Mouse (Mus musculus) myocyte (in vitro differentiated cells): ENCODE data around the gene Celsr2. TPM values are rescaled to one million over a fixed set of nuclear protein-coding genes. Genes with fewer than 3 reads are reported as not detected.

Experiments
- H3K27me3 ChIP-seq: one replicate; pipeline ENCODE4 v1.6.1; 2011; ENCODE audit not compliant: control insufficient read depth, insufficient read depth, insufficient read length
- H3K36me3 ChIP-seq: one replicate; pipeline ENCODE4 v1.6.1; 2011; ENCODE audit not compliant: control insufficient read depth, insufficient read depth
- H3K4me2 ChIP-seq: one replicate; pipeline ENCODE4 v1.6.1; 2011; ENCODE audit warnings: low read depth, control low read depth
- H3K4me3 ChIP-seq: one replicate; pipeline ENCODE4 v1.5.1; 2011; ENCODE audit warnings: mild to moderate bottlenecking, control low read depth, moderate library complexity
- H3K79me2 ChIP-seq: one replicate; pipeline ENCODE4 v1.6.1; 2011; ENCODE audit not compliant: control insufficient read depth, insufficient read depth
- H3ac ChIP-seq: one replicate; pipeline ENCODE4 v1.6.1; 2011; ENCODE audit not compliant: control insufficient read depth, insufficient read length
- CEBPB ChIP-seq: IDR thresholded peaks from 2 replicates; pipeline ENCODE4 v1.6.1; 2011; ENCODE audit warnings: mild to moderate bottlenecking, moderate library complexity; ENCODE audit not compliant: poor library complexity, insufficient read depth, severe bottlenecking
- E2F4 ChIP-seq: IDR thresholded peaks from one replicate; pipeline ENCODE4 v1.6.1; 2011; ENCODE audit warnings: mild to moderate bottlenecking, control low read depth, moderate library complexity; ENCODE audit not compliant: insufficient read depth
- MAX ChIP-seq: IDR thresholded peaks from one replicate; pipeline ENCODE4 v1.6.1; 2011; ENCODE audit warnings: low read depth, mild to moderate bottlenecking, control low read depth
- MYOD1 ChIP-seq, 3 experiments: IDR thresholded peaks; one replicate each; pipeline ENCODE4 v1.6.1; 2011; ENCODE audit warnings: control low read depth in 2 of 3, low read depth in 2 of 3, mild to moderate bottlenecking in 2 of 3, moderate library complexity in 1 of 3; ENCODE audit not compliant: insufficient read length in 2 of 3, control insufficient read depth in 1 of 3
- MYOG ChIP-seq, 3 experiments: IDR thresholded peaks; one replicate each; pipeline ENCODE4 v1.6.1; 2011; ENCODE audit warnings: control low read depth in 2 of 3, low read depth in 2 of 3, mild to moderate bottlenecking in 2 of 3; ENCODE audit not compliant: insufficient read length in 2 of 3, control insufficient read depth in 1 of 3, insufficient read depth in 1 of 3
- POLR2A ChIP-seq: IDR thresholded peaks from one replicate; pipeline ENCODE4 v1.6.1; 2011; ENCODE audit warnings: low read depth, mild to moderate bottlenecking, control low read depth, moderate library complexity; ENCODE audit not compliant: insufficient read length
- POLR2AphosphoS2 ChIP-seq: IDR thresholded peaks from one replicate; pipeline ENCODE4 v1.6.1; 2011; ENCODE audit warnings: low read depth, control low read depth; ENCODE audit not compliant: insufficient read length
- REST ChIP-seq: IDR thresholded peaks from one replicate; pipeline ENCODE4 v1.6.1; 2011; ENCODE audit warnings: mild to moderate bottlenecking, control low read depth, moderate library complexity; ENCODE audit not compliant: insufficient read depth, insufficient read length
- SRF ChIP-seq: IDR thresholded peaks from one replicate; pipeline ENCODE4 v1.6.1; 2011; ENCODE audit warnings: low read depth; ENCODE audit not compliant: control insufficient read depth, insufficient read length
- TCF12 ChIP-seq: IDR thresholded peaks from one replicate; pipeline ENCODE4 v1.6.1; 2011; ENCODE audit warnings: mild to moderate bottlenecking, control low read depth; ENCODE audit not compliant: poor library complexity, insufficient read depth, severe bottlenecking
- TCF3 ChIP-seq: IDR thresholded peaks from one replicate; pipeline ENCODE4 v1.6.1; 2011; ENCODE audit warnings: low read depth, control low read depth; ENCODE audit not compliant: insufficient read length
- USF1 ChIP-seq: IDR thresholded peaks from one replicate; pipeline ENCODE4 v1.6.1; 2011; ENCODE audit warnings: low read depth, mild to moderate bottlenecking, control low read depth, moderate library complexity
- polyA plus RNA-seq: library from polyadenylated mRNA; unstranded; fragments of >200 nt; fragmentation: generic; extraction: Trizol; gene quantifications from one replicate; pipeline ENCODE4 v1.2.1, GENCODE M21; 2012; ENCODE audit warnings: missing spikeins

Gene Celsr2
- polyA plus RNA-seq, 1 experiment: not detected

DNA sequence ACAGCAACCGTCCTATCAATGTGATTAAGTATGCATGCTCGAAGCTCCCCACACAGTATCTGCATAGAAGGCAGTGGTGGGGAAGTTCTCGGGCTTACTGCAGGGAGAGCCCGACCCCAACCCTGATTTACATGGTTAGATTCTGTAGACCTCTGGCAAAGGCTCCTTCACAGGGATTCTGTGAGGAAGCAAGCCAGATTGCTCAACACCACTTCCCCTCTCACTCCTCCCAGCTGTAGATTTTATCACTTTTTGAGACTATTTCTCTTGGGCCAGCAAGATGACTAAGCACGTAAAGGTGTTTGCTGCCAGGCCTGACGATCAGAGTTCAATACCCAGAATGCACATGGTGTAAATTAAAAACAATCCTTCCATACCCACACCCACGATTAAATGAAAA is 69.5 kb downstream of the Celsr2 start:
- H3K36me3 ChIP-seq: no peaks in the 10 kb centered on the region
- H3K27me3 ChIP-seq: peaks cover 30% of the 10 kb centered on the region

DNA sequence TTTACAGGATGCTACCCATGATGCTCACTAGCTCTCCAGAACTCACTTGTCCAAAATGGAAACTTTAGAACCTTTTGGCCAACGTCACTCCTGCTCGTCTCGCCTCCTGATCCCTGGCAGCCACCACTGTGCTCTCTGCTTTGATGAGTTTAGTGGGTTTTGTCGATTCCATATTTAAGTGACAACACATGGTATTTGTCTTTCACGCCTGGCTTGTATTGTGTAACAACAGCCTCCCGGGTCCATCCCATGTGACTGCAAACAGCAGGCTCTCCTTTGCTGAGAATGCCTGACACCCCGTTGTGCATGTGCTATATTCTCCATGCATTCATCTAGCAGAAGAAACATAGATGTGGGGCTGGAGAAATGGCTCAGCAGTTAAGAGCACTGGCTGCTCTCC is 73.2 kb downstream of the Celsr2 start:
- Histone ChIP-seq H3K4me2 (no peak overlapping the region), H3K36me3 (no peaks in the 10 kb centered on the region), H3K4me3 (no peak overlapping the region), H3K27me3 (peaks cover 23% of the 10 kb centered on the region), H3K79me2 (no peaks in the 10 kb centered on the region), H3ac (no peak overlapping the region)
- TF ChIP-seq MYOD1 (IDR thresholded peaks at IDR 0.05; ENCODE audit: control insufficient read depth in 1 of 3, insufficient read length in 2 of 3, low read depth in 2 of 3) (no peak), CEBPB (no peak), SRF (no peak), USF1 (no peak), MYOG (IDR thresholded peaks at IDR 0.05; ENCODE audit: control insufficient read depth in 1 of 3, insufficient read depth in 1 of 3, insufficient read length in 2 of 3, low read depth in 2 of 3) (no peak)

More for the DNA sequence above, 69.5 kb downstream of the Celsr2 start:
- no peak overlapping the region for H3K4me2 ChIP-seq
- H3K79me2 ChIP-seq: no peaks in the 10 kb centered on the region
- H3K4me3 ChIP-seq: no peak overlapping the region
- H3ac ChIP-seq: no peak overlapping the region
- TF ChIP-seq SRF (no peak), MYOG (IDR thresholded peaks at IDR 0.05; ENCODE audit: control insufficient read depth in 1 of 3, insufficient read depth in 1 of 3, insufficient read length in 2 of 3, low read depth in 2 of 3) (no peak), MYOD1 (IDR thresholded peaks at IDR 0.05; ENCODE audit: control insufficient read depth in 1 of 3, insufficient read length in 2 of 3, low read depth in 2 of 3) (no peak), TCF12 (no peak), CEBPB (no peak), REST (no peak), POLR2A (no peak), MAX (no peak), E2F4 (no peak)

DNA sequence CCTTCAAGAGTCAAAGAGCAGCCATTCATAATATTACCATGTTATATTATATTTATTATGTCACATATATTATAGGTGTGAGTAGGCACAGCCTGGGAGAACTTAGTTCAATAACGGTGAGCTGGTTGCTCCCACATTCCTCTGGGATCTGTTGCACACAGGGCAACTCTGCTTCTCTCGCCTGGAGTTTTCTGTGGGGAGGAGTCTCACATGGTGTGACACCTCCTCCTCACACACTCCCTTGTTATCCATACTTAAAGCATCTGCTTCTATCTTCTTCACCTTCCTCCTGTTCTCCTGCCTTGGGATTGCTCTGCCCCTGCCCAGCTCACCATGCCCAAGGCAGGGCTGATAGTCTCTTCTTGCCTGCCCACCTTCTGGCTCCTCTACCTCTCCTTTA is 74.3 kb downstream of the Celsr2 start:
- Histone ChIP-seq H3K79me2 (no peaks in the 10 kb centered on the region), H3K4me3 (no peak overlapping the region), H3K27me3 (peaks cover 28% of the 10 kb centered on the region), H3ac (no peak overlapping the region), H3K4me2 (no peak overlapping the region), H3K36me3 (no peaks in the 10 kb centered on the region)
- TF ChIP-seq MYOD1 (IDR thresholded peaks at IDR 0.05; ENCODE audit: control insufficient read depth in 1 of 3, insufficient read length in 2 of 3, low read depth in 2 of 3) (no peak), USF1 (no peak), TCF3 (no peak), MAX (no peak), TCF12 (no peak), MYOG (IDR thresholded peaks at IDR 0.05; ENCODE audit: control insufficient read depth in 1 of 3, insufficient read depth in 1 of 3, insufficient read length in 2 of 3, low read depth in 2 of 3) (no peak), POLR2AphosphoS2 (no peak), E2F4 (no peak), REST (no peak)

Other genes starting within 250 kb of the Celsr2 start
- 3.3 TPM for gene Amigo1, start 229.2 kb downstream of the Celsr2 start, polyA plus RNA-seq
- 3.2 TPM for gene Cyb561d1, start 214.3 kb downstream of the Celsr2 start, polyA plus RNA-seq
- gene Atxn7l2, start 204.6 kb downstream of the Celsr2 start, polyA plus RNA-seq: 2.7 TPM
- gene Sypl2, start 188.9 kb downstream of the Celsr2 start, polyA plus RNA-seq: 0.28 TPM
- 191 TPM for gene Psma5, start 158.6 kb downstream of the Celsr2 start, polyA plus RNA-seq
- 6.0 TPM for gene Sort1, start 131.5 kb downstream of the Celsr2 start, polyA plus RNA-seq
- not detected for gene Mybphl, start 50.6 kb downstream of the Celsr2 start, polyA plus RNA-seq
- gene Psrc1, start 31.7 kb downstream of the Celsr2 start, polyA plus RNA-seq: 16.5 TPM
- 685 TPM for gene Sars, start 29.7 kb upstream of the Celsr2 start, polyA plus RNA-seq
- gene 1700013F07Rik, start 118.6 kb upstream of the Celsr2 start, polyA plus RNA-seq: 0.76 TPM
- 0.05 TPM for gene 5330417C22Rik, start 121.0 kb upstream of the Celsr2 start, polyA plus RNA-seq
- 21.7 TPM for gene Tmem167b, start 146.9 kb upstream of the Celsr2 start, polyA plus RNA-seq
- 19.9 TPM for gene Taf13, start 156.1 kb upstream of the Celsr2 start, polyA plus RNA-seq
- 5.2 TPM for gene Wdr47, start 175.7 kb upstream of the Celsr2 start, polyA plus RNA-seq
- gene Clcc1, start 238.4 kb upstream of the Celsr2 start, polyA plus RNA-seq: 21.8 TPM